Mouse (Mus musculus): ENCODE measurements around the gene Zfp512.

DNA sequence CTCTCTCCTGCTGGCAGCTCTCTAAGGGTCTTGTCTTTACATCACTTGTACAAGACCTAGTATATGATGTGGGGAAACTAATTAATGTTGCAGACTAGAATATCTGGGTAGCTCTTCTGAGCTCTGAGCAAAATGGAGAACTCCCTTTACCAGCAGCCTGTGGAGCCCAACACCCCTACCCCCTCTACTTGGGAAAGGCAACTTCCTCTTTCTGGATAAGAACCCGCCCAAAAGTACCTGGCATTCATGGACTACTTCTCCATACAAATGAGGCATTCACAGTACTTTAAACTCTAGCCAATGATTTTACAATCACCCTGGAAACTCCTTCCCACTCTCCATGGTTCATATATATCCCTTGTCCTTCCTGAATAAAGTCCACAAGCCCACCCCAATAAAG is 60.2 kb downstream of the Zfp512 start:
- TF ChIP-seq GATA1 (IDR thresholded peaks at IDR 0.05; ENCODE audit: low read length) (no peak), TAL1 (IDR thresholded peaks at IDR 0.05; ENCODE audit: low read length) (no peak)
